ENCODE assay signal across 17 mouse cellular contexts in the genomic region with DNA sequence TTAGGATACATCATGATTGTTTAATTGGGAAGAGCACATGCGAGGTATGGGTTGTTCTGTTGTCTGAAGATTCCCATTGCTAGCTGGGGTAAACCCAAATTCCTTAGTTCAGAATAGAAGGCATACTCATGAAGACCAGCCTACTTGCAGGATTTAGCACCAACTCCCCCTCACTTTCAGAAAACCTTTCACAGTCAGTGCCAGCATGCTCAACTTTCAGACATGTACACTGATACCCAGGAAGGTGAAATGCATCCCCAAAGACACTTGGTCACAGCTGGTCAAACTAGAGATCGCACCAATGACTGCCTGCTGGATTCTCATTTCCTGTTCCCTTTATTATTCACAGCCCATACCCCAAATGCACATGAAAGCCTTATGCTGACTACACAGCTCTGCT.
"Had no signal": no experiment of that assay in that cellular context is flagged by ENCODE, and none has a peak within 500 bp of the region (broad histone marks: within the 10 kb centered on the region; RNA-seq: fewer than 3 reads in every experiment).

No protein-coding gene starts in this region.

- H3K9me3 ChIP-seq: lung, embryonic 15.5 days; midbrain, embryonic 13.5 days; midbrain, embryonic 15.5 days; neural tube, embryonic 12.5 days; stomach, embryonic 15.5 days had no signal

- ATAC-seq: lung, postnatal 0 days; midbrain, embryonic 13.5 days; midbrain, embryonic 15.5 days had no signal

- H3K4me3 ChIP-seq: lung, embryonic 15.5 days; megakaryocyte, embryonic 14.5 days; midbrain, embryonic 13.5 days; midbrain, embryonic 15.5 days; neural tube, embryonic 12.5 days; stomach, embryonic 15.5 days had no signal

- H3K4me2 ChIP-seq: lung, embryonic 15.5 days; midbrain, embryonic 11.5 days; midbrain, embryonic 13.5 days; midbrain, embryonic 15.5 days; neural tube, embryonic 12.5 days; stomach, embryonic 15.5 days had no signal

- H3K4me1 ChIP-seq: lung, embryonic 15.5 days; megakaryocyte, embryonic 14.5 days; midbrain, embryonic 13.5 days; midbrain, embryonic 15.5 days; neural tube, embryonic 12.5 days; stomach, embryonic 15.5 days had no signal

- H3K36me3 ChIP-seq: lung, embryonic 15.5 days; midbrain, embryonic 13.5 days; midbrain, embryonic 15.5 days; neural tube, embryonic 12.5 days; stomach, embryonic 15.5 days had no signal

- H3K27ac ChIP-seq: lung, embryonic 15.5 days; macrophage; midbrain, embryonic 13.5 days; midbrain, embryonic 15.5 days; neural tube, embryonic 12.5 days; stomach, embryonic 15.5 days; stomach, postnatal 0 days had no signal

- H3K9ac ChIP-seq: lung, embryonic 15.5 days; midbrain, embryonic 13.5 days; midbrain, embryonic 15.5 days; neural tube, embryonic 12.5 days; stomach, embryonic 15.5 days had no signal

- H3K27me3 ChIP-seq: lung, embryonic 15.5 days; megakaryocyte, embryonic 14.5 days; midbrain, embryonic 13.5 days; midbrain, embryonic 15.5 days; neural tube, embryonic 12.5 days; stomach, embryonic 15.5 days had no signal

- DNase-seq: lung, adult 2 months; lung, postnatal 14 days; lung, postnatal 36 days; right cerebral cortex, postnatal 14 days; thymus, adult 2 months; thymus, postnatal 25 days; thymus, postnatal 4 days had no signal
